Mouse (Mus musculus): ENCODE results near the gene Gm10799. TPM values are rescaled to one million over a fixed set of nuclear protein-coding genes. Genes with fewer than 3 reads are reported as not detected.

Gm10799 gene
- polyA plus RNA-seq, 1 experiment from 2014 or later, result not detected

DNA sequence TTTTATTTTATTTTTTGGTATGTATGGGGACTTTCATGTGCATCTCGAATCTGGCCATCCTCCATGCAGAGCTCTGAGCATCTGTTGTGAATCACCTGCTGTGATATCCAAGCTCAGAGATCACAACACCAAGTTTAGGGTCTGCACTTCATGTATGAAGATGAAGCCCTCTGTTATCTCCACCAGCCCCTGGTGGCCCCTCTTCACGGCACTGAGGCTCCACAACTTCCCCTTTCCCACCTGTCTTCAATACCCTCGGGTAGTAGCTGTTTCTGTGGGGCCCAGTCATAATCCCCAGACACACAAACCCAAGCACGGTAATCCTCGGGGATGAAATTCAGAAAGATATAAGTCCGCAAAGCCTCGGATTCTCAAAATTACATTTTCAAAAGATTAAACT is 45.3 kb downstream of the Gm10799 start:
- WGBS, result 86% methylated on average over 7 of the region's 7 CpGs
- no peak overlapping the region for H3K9ac ChIP-seq (ENCODE audit: low read depth, low read length)

More for the DNA sequence above, 45.3 kb downstream of the Gm10799 start:
- no peak for ATAC-seq (ENCODE audit: low FRiP score, low TSS enrichment)
- H3K4me1 ChIP-seq (ENCODE audit: control insufficient read depth, insufficient read depth, low read length), result no peaks in the 10 kb centered on the region
- no peaks in the 10 kb centered on the region for H3K9me3 ChIP-seq (ENCODE audit: control insufficient read depth, low read length)
- no peak overlapping the region for H3K4me2 ChIP-seq (replicated peaks; ENCODE audit: low read depth, low read length)
- H3K27ac ChIP-seq (ENCODE audit: low read depth, low read length), result no peak overlapping the region
- H3K4me3 ChIP-seq (ENCODE audit: low read length), result no peak overlapping the region
- H3K36me3 ChIP-seq (ENCODE audit: control insufficient read depth, insufficient read depth, low read length), result no peaks in the 10 kb centered on the region
- H3K27me3 ChIP-seq (ENCODE audit: control insufficient read depth, insufficient read depth, low read length), result no peaks in the 10 kb centered on the region

Other genes with a start within 250 kb of the Gm10799 start
- 33.3 and 36.7 TPM in 2 replicates for gene Lmo2, start 110.6 kb downstream of the Gm10799 start, polyA plus RNA-seq (2014; fragmentation: Nextera tagmentation; extraction: Ambion mirVana)
- 41.5 and 54.4 TPM in 2 replicates for gene Fbxo3, start 40.8 kb downstream of the Gm10799 start, polyA plus RNA-seq (2014; fragmentation: Nextera tagmentation; extraction: Ambion mirVana)
- 1.8 and 3.7 TPM in 2 replicates for gene 4931422A03Rik, start 40.2 kb downstream of the Gm10799 start, polyA plus RNA-seq (2014; fragmentation: Nextera tagmentation; extraction: Ambion mirVana)
- gene Gm10912, start 2.7 kb downstream of the Gm10799 start, polyA plus RNA-seq (2014; fragmentation: Nextera tagmentation; extraction: Ambion mirVana), result not detected in 2 replicates
- 5.6 and 9.3 TPM in 2 replicates for gene Cd59b, start 1.3 kb upstream of the Gm10799 start, polyA plus RNA-seq (2014; fragmentation: Nextera tagmentation; extraction: Ambion mirVana)
- gene Cd59a, start 27.3 kb upstream of the Gm10799 start, polyA plus RNA-seq (2014; fragmentation: Nextera tagmentation; extraction: Ambion mirVana), result 38.2 and 40.7 TPM in 2 replicates
- 0.27 TPM in 1 of 2 replicates, not detected in the other for gene A930018P22Rik, start 54.2 kb upstream of the Gm10799 start, polyA plus RNA-seq (2014; fragmentation: Nextera tagmentation; extraction: Ambion mirVana)